Mouse (Mus musculus): ENCODE results near the gene Psmd7. TPM values are rescaled to one million over a fixed set of nuclear protein-coding genes. Genes with fewer than 3 reads are reported as not detected.

Psmd7 gene
- 128 TPM for polyA plus RNA-seq (2017; shearing (Covaris generic))

DNA sequence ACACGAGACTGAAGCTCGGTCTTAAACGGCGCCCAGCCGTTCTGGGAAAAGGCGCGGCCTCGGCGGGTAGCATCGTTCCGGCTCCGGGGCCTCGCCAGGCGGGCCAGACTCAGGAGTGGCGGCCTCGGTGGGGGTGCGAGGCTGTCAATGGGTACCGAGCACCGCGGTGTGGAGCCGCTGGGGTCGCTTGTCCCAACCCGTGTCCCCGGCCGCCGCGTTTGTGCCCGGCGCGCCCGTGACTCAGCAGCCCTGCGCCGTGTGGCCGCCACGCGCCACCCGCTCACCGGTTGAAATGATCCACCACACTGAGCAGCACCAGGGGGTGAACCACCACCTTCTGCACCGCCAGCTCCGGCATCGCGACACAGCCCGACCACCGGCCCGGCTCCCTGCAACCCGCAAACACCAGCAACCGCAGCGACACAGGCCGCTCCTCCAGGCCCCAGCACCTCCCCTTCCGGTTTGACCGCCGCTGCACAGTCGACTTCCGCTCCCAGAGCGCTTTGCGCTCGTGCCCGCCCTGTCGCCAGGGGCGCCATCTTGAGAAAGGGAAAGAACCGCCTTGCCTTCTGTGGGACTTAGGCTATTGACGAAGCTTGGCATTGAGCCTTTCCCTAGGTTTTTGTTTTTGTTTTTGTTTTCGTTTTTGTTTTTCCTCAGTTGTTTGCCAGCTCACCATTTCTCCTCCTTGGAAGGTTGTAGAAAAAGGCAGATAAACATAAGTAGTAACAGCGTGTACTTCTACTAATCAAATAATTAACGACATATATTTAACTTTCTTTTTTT, at the start of gene Psmd7:
Gene Psmd7, minus strand, starts transcription at position 470 of the 786 bp plus-strand sequence.

Other genes starting within 250 kb of the Psmd7 start
- 1.2 TPM for gene Nqo1, start 185.3 kb downstream of the Psmd7 start, polyA plus RNA-seq (2017; shearing (Covaris generic))
- 69.7 TPM for gene Nob1, start 163.4 kb downstream of the Psmd7 start, polyA plus RNA-seq (2017; shearing (Covaris generic))
- 134 TPM for gene Wwp2, start 152.1 kb downstream of the Psmd7 start, polyA plus RNA-seq (2017; shearing (Covaris generic))

Data from activated CD4-positive, CD25-positive, alpha-beta regulatory T cell, adult 9 weeks (primary cell).